Mouse (Mus musculus) myocyte (in vitro differentiated cells): ENCODE data around the gene Podn. TPM values are rescaled to one million over a fixed set of nuclear protein-coding genes. Genes with fewer than 3 reads are reported as not detected.
"Not testable (repeated sequence)": the region's sequence is repeated elsewhere in the genome, so short reads cannot be mapped to it uniquely, and the experiment has no call there.

Source experiments
- H3K27me3 ChIP-seq: one replicate; pipeline ENCODE4 v1.6.1; 2011; ENCODE audit not compliant: control insufficient read depth, insufficient read depth, insufficient read length
- H3K36me3 ChIP-seq: one replicate; pipeline ENCODE4 v1.6.1; 2011; ENCODE audit not compliant: control insufficient read depth, insufficient read depth
- H3K4me2 ChIP-seq: one replicate; pipeline ENCODE4 v1.6.1; 2011; ENCODE audit warnings: low read depth, control low read depth
- H3K4me3 ChIP-seq: one replicate; pipeline ENCODE4 v1.5.1; 2011; ENCODE audit warnings: mild to moderate bottlenecking, control low read depth, moderate library complexity
- H3K79me2 ChIP-seq: one replicate; pipeline ENCODE4 v1.6.1; 2011; ENCODE audit not compliant: control insufficient read depth, insufficient read depth
- H3ac ChIP-seq: one replicate; pipeline ENCODE4 v1.6.1; 2011; ENCODE audit not compliant: control insufficient read depth, insufficient read length
- CEBPB ChIP-seq: IDR thresholded peaks from 2 replicates; pipeline ENCODE4 v1.6.1; 2011; ENCODE audit warnings: mild to moderate bottlenecking, moderate library complexity; ENCODE audit not compliant: poor library complexity, insufficient read depth, severe bottlenecking
- E2F4 ChIP-seq: IDR thresholded peaks from one replicate; pipeline ENCODE4 v1.6.1; 2011; ENCODE audit warnings: mild to moderate bottlenecking, control low read depth, moderate library complexity; ENCODE audit not compliant: insufficient read depth
- MAX ChIP-seq: IDR thresholded peaks from one replicate; pipeline ENCODE4 v1.6.1; 2011; ENCODE audit warnings: low read depth, mild to moderate bottlenecking, control low read depth
- MYOD1 ChIP-seq, 3 experiments: IDR thresholded peaks; one replicate each; pipeline ENCODE4 v1.6.1; 2011; ENCODE audit warnings: control low read depth in 2 of 3, low read depth in 2 of 3, mild to moderate bottlenecking in 2 of 3, moderate library complexity in 1 of 3; ENCODE audit not compliant: insufficient read length in 2 of 3, control insufficient read depth in 1 of 3
- MYOG ChIP-seq, 3 experiments: IDR thresholded peaks; one replicate each; pipeline ENCODE4 v1.6.1; 2011; ENCODE audit warnings: control low read depth in 2 of 3, low read depth in 2 of 3, mild to moderate bottlenecking in 2 of 3; ENCODE audit not compliant: insufficient read length in 2 of 3, control insufficient read depth in 1 of 3, insufficient read depth in 1 of 3
- POLR2A ChIP-seq: IDR thresholded peaks from one replicate; pipeline ENCODE4 v1.6.1; 2011; ENCODE audit warnings: low read depth, mild to moderate bottlenecking, control low read depth, moderate library complexity; ENCODE audit not compliant: insufficient read length
- POLR2AphosphoS2 ChIP-seq: IDR thresholded peaks from one replicate; pipeline ENCODE4 v1.6.1; 2011; ENCODE audit warnings: low read depth, control low read depth; ENCODE audit not compliant: insufficient read length
- REST ChIP-seq: IDR thresholded peaks from one replicate; pipeline ENCODE4 v1.6.1; 2011; ENCODE audit warnings: mild to moderate bottlenecking, control low read depth, moderate library complexity; ENCODE audit not compliant: insufficient read depth, insufficient read length
- SRF ChIP-seq: IDR thresholded peaks from one replicate; pipeline ENCODE4 v1.6.1; 2011; ENCODE audit warnings: low read depth; ENCODE audit not compliant: control insufficient read depth, insufficient read length
- TCF12 ChIP-seq: IDR thresholded peaks from one replicate; pipeline ENCODE4 v1.6.1; 2011; ENCODE audit warnings: mild to moderate bottlenecking, control low read depth; ENCODE audit not compliant: poor library complexity, insufficient read depth, severe bottlenecking
- TCF3 ChIP-seq: IDR thresholded peaks from one replicate; pipeline ENCODE4 v1.6.1; 2011; ENCODE audit warnings: low read depth, control low read depth; ENCODE audit not compliant: insufficient read length
- USF1 ChIP-seq: IDR thresholded peaks from one replicate; pipeline ENCODE4 v1.6.1; 2011; ENCODE audit warnings: low read depth, mild to moderate bottlenecking, control low read depth, moderate library complexity
- polyA plus RNA-seq: library from polyadenylated mRNA; unstranded; fragments of >200 nt; fragmentation: generic; extraction: Trizol; gene quantifications from one replicate; pipeline ENCODE4 v1.2.1, GENCODE M21; 2012; ENCODE audit warnings: missing spikeins

The Podn gene
- polyA plus RNA-seq, 1 experiment: 0.10 TPM

GRCm38 (mm10) chr4:108080876-108081275 lies 15.4 kb downstream of the Podn start:
- H3ac ChIP-seq: no peak overlapping the region
- no peaks in the 10 kb centered on the region for H3K27me3 ChIP-seq
- H3K36me3 ChIP-seq: peaks cover 13% of the 10 kb centered on the region
- H3K4me2 ChIP-seq: no peak overlapping the region
- no peak overlapping the region for H3K4me3 ChIP-seq
- no peaks in the 10 kb centered on the region for H3K79me2 ChIP-seq
- TF ChIP-seq MAX: no peak
- TF ChIP-seq POLR2AphosphoS2: no peak
- no peak for TF ChIP-seq MYOD1 (IDR thresholded peaks at IDR 0.05; ENCODE audit: control insufficient read depth in 1 of 3, insufficient read length in 2 of 3, low read depth in 2 of 3)
- no peak for TF ChIP-seq CEBPB
- no peak for TF ChIP-seq POLR2A

GRCm38 (mm10) chr4:108079762-108080161 lies 16.5 kb downstream of the Podn start:
- Histone ChIP-seq H3ac (no peak overlapping the region), H3K27me3 (no peaks in the 10 kb centered on the region), H3K4me3 (no peak overlapping the region), H3K36me3 (peaks cover 7% of the 10 kb centered on the region), H3K4me2 (peak overlapping the region; percentile 24), H3K79me2 (no peaks in the 10 kb centered on the region)
- TF ChIP-seq TCF3: no peak
- no peak for TF ChIP-seq TCF12
- no peak for TF ChIP-seq E2F4
- no peak for TF ChIP-seq MYOD1 (IDR thresholded peaks at IDR 0.05; ENCODE audit: control insufficient read depth in 1 of 3, insufficient read length in 2 of 3, low read depth in 2 of 3)
- no peak for TF ChIP-seq USF1
- TF ChIP-seq MYOG (IDR thresholded peaks at IDR 0.05; ENCODE audit: control insufficient read depth in 1 of 3, insufficient read depth in 1 of 3, insufficient read length in 2 of 3, low read depth in 2 of 3): no peak
- TF ChIP-seq MAX: no peak
- no peak for TF ChIP-seq REST
- TF ChIP-seq SRF: no peak
- no peak for TF ChIP-seq CEBPB
- no peak for TF ChIP-seq POLR2A
- no peak for TF ChIP-seq POLR2AphosphoS2

GRCm38 (mm10) chr4:108079191-108079590 lies 17.1 kb downstream of the Podn start:
- not testable (repeated sequence) for H3K36me3 ChIP-seq, H3K27me3 ChIP-seq, H3ac ChIP-seq, H3K79me2 ChIP-seq, H3K4me2 ChIP-seq, H3K4me3 ChIP-seq

GRCm38 (mm10) chr4:108077224-108077955 lies 18.9 kb downstream of the Podn start:
- Histone ChIP-seq H3K79me2 (no peaks in the 10 kb centered on the region), H3K4me3 (no peak overlapping the region), H3K36me3 (peaks cover 6% of the 10 kb centered on the region), H3K4me2 (no peak overlapping the region), H3K27me3 (no peaks in the 10 kb centered on the region), H3ac (no peak overlapping the region)
- TF ChIP-seq TCF3 (no peak), CEBPB (no peak), MAX (no peak), POLR2AphosphoS2 (no peak), SRF (no peak)

GRCm38 (mm10) chr4:108074204-108074823 lies 21.9 kb downstream of the Podn start:
- Histone ChIP-seq H3K4me2 (no peak overlapping the region), H3K27me3 (no peaks in the 10 kb centered on the region), H3K79me2 (peaks cover 13% of the 10 kb centered on the region), H3K4me3 (no peak overlapping the region), H3ac (no peak overlapping the region), H3K36me3 (peaks cover 6% of the 10 kb centered on the region)
- TF ChIP-seq MYOD1 (IDR thresholded peaks at IDR 0.05; ENCODE audit: control insufficient read depth in 1 of 3, insufficient read length in 2 of 3, low read depth in 2 of 3) (no peak), E2F4 (no peak), MYOG (IDR thresholded peaks at IDR 0.05; ENCODE audit: control insufficient read depth in 1 of 3, insufficient read depth in 1 of 3, insufficient read length in 2 of 3, low read depth in 2 of 3) (no peak), REST (no peak), MAX (no peak), TCF12 (no peak), POLR2A (no peak), SRF (no peak), TCF3 (no peak), USF1 (no peak), CEBPB (no peak), POLR2AphosphoS2 (no peak)
